ENCODE assay signal across 11 mouse cellular contexts in the genomic region with DNA sequence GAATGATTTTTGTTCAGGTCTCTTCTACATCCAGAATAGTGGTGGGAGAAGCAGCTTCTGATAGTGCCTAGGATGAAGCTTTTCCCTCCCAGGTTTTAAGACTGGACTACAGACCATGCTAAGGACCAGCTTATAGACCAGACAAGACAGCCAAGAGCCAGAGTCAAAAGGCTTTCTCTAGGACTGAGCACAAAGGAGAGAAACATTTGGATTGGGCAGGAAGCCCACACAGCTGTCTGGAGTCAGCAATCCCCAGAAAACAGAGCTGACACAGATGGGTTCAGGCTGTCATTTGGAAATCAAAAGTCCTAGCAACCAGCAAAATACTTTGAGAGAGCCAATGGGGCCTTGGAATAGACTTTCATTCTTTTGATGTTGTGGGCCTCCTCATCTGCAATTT.
A peak's percentile ranks its signal among the peaks of the same experiment; 100 is the strongest.
DNase-seq lines count a peak whose midpoint lies in the region; ATAC-seq and TF ChIP-seq lines count a peak whose summit lies in the region.
"Had no signal": no experiment of that assay in that cellular context is flagged by ENCODE, and none has a peak within 500 bp of the region (broad histone marks: within the 10 kb centered on the region; RNA-seq: fewer than 3 reads in every experiment).

No protein-coding gene starts in this region.

- H3K4me3 ChIP-seq in heart, postnatal 0 days (ENCODE audit: low read depth, low read length), result no peak overlapping the region
- no peak overlapping the region for H3K4me3 ChIP-seq in limb, embryonic 15.5 days
- H3K4me3 ChIP-seq: forebrain, embryonic 12.5 days had no signal

- peak overlapping the region; percentile 38; the same call in 1 of the 2 replicates for H3K27ac ChIP-seq in heart, postnatal 0 days (ENCODE audit: low read depth)
- H3K27ac ChIP-seq in limb, embryonic 15.5 days, result no peak overlapping the region
- H3K27ac ChIP-seq: forebrain, embryonic 12.5 days had no signal

- peaks cover 81% of the 10 kb centered on the region for H3K36me3 ChIP-seq in heart, postnatal 0 days (replicated peaks; ENCODE audit: control insufficient read depth, insufficient read depth, low read length)
- H3K36me3 ChIP-seq in limb, embryonic 15.5 days, result peaks cover 16% of the 10 kb centered on the region

- H3K27me3 ChIP-seq in heart, postnatal 0 days (ENCODE audit: control insufficient read depth, insufficient read depth, low read length), result no peaks in the 10 kb centered on the region
- no peaks in the 10 kb centered on the region for H3K27me3 ChIP-seq in limb, embryonic 15.5 days
- H3K27me3 ChIP-seq: forebrain, embryonic 12.5 days had no signal

- peaks cover 4% of the 10 kb centered on the region; the same call in 1 of the 2 replicates for H3K4me1 ChIP-seq in heart, postnatal 0 days (ENCODE audit: control insufficient read depth, insufficient read depth)
- H3K4me1 ChIP-seq in limb, embryonic 15.5 days, result no peaks in the 10 kb centered on the region
- H3K4me1 ChIP-seq: forebrain, embryonic 12.5 days had no signal

- no peaks in the 10 kb centered on the region for H3K9me3 ChIP-seq in heart, postnatal 0 days (replicated peaks; ENCODE audit: control insufficient read depth, low read length)
- no peaks in the 10 kb centered on the region for H3K9me3 ChIP-seq in limb, embryonic 15.5 days
- H3K9me3 ChIP-seq: forebrain, embryonic 12.5 days had no signal

- no peak overlapping the region for H3K9ac ChIP-seq in heart, postnatal 0 days (replicated peaks; ENCODE audit: low read depth, low read length)
- H3K9ac ChIP-seq in limb, embryonic 15.5 days, result no peak overlapping the region
- H3K9ac ChIP-seq: forebrain, embryonic 12.5 days had no signal

- peak; percentile 59; the same call in 1 of the 2 replicates for ATAC-seq in frontal cortex, adult (ENCODE audit: low TSS enrichment)
- ATAC-seq in heart, postnatal 0 days (ENCODE audit: insufficient read depth, low read depth), result peak; percentile 70
- 0 out of 2 replicates have a peak, but pooled peaks have one; percentile 48 for ATAC-seq in limb, embryonic 15.5 days (ENCODE audit: insufficient number of reproducible peaks, low FRiP score, low TSS enrichment, low read depth)

- no peak for DNase-seq in frontal cortex, postnatal 10 days (ENCODE audit: low spot score in 2 of 2)
- DNase-seq in Muller cell, postnatal 12 days (ENCODE audit: inconsistent ontology term), result peak; percentile 31
- peak; percentile 9 for DNase-seq in heart, postnatal 0 days (ENCODE audit: low spot score)
- no peak for DNase-seq in c-Kit-positive CD71-positive TER-119-positive erythroid progenitor cells, embryonic 14.5 days (ENCODE audit: low spot score)
- DNase-seq in spleen, postnatal 36 days (ENCODE audit: low spot score in 2 of 2), result no peak
- DNase-seq in frontal cortex, postnatal 14 days (ENCODE audit: low spot score in 2 of 2), result no peak
- DNase-seq: cerebellum, adult 9-11 months had no signal

- TF ChIP-seq EP300 in heart, postnatal 0 days (IDR thresholded peaks at IDR 0.05; ENCODE audit: low read depth), result no peak

- no peak overlapping the region for H3K4me2 ChIP-seq in heart, postnatal 0 days (ENCODE audit: low read depth, low read length)
- no peak overlapping the region for H3K4me2 ChIP-seq in limb, embryonic 15.5 days
- H3K4me2 ChIP-seq: forebrain, embryonic 12.5 days; liver, embryonic 11.5 days had no signal

- TF ChIP-seq CTCF in heart, postnatal 0 days (IDR thresholded peaks at IDR 0.05; ENCODE audit: low read depth), result no peak

Comparison
In these comparisons a context has a peak if more than half of its experiments do, and no peak if none do; other contexts are left out.
1. DNase-seq: peak in Muller cell, postnatal 12 days (single experiment) and heart, postnatal 0 days (single experiment); none in frontal cortex, postnatal 10 days (0 of 2), c-Kit-positive CD71-positive TER-119-positive erythroid progenitor cells, embryonic 14.5 days (single experiment), spleen, postnatal 36 days (0 of 2) and frontal cortex, postnatal 14 days (0 of 2).
2. Peak in every context shown above with its lines, with median percentiles within 50 percentile points of each other: ATAC-seq.